In the genomic region with DNA sequence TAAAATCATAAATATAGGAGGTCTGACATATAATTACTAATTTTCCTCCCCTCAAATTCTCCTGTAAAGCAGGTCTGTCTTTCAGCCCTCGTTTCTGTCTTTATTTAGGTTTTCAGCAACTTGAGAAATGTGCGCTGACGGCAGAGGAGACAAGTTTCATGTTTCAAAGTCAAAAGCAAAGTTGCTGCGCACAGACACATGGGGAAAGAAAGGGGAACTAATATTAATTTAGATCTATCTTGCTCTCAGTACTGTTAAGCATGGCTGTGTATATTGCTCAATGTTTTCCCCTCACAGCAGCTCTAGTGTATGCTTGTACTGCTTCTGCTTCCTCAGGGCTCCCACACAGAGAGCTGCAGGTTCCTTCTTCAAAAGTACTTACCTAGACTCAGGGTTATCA, we compare ENCODE assay signal across 9 mouse cellular contexts. TPM values are rescaled to one million over a fixed set of nuclear protein-coding genes. Genes with fewer than 3 reads are reported as not detected.
A peak's percentile ranks its signal among the peaks of the same experiment; 100 is the strongest.
DNase-seq lines count a peak whose midpoint lies in the region; ATAC-seq lines count a peak whose summit lies in the region.
"Had no signal": no experiment of that assay in that cellular context is flagged by ENCODE, and none has a peak within 500 bp of the region (broad histone marks: within the 10 kb centered on the region; RNA-seq: fewer than 3 reads in every experiment).

No protein-coding gene starts in this region.

- H3K9me3 ChIP-seq in midbrain, embryonic 13.5 days: no peaks in the 10 kb centered on the region
- no peaks in the 10 kb centered on the region for H3K9me3 ChIP-seq in midbrain, embryonic 16.5 days (replicated peaks; ENCODE audit: control insufficient read depth, low read length, poor library complexity, severe bottlenecking)

- ATAC-seq in CD4-positive, CD25-positive, alpha-beta regulatory T cell, adult 4 months: no peak
- ATAC-seq in midbrain, embryonic 13.5 days: no peak
- ATAC-seq in midbrain, embryonic 16.5 days: no peak

- DNase-seq in CD4-positive, CD25-positive, alpha-beta regulatory T cell, adult 2 months (ENCODE audit: low read depth, low spot score): peak; percentile 32
- DNase-seq in liver: peak; percentile 24
- DNase-seq in skeletal muscle tissue, adult 2 months (ENCODE audit: low read depth, low spot score): peak; percentile 44
- DNase-seq in cerebellum, adult 9-11 months: no peak
- DNase-seq in cerebellum, postnatal 4 days (ENCODE audit: low spot score in 2 of 2): no peak
- DNase-seq: left cerebral cortex, postnatal 4 days had no signal

- H3K4me3 ChIP-seq in midbrain, embryonic 13.5 days (replicated peaks): no peak overlapping the region
- H3K4me3 ChIP-seq in midbrain, embryonic 16.5 days (ENCODE audit: low read depth, low read length): no peak overlapping the region

- H3K36me3 ChIP-seq in midbrain, embryonic 13.5 days: no peaks in the 10 kb centered on the region
- no peaks in the 10 kb centered on the region for H3K36me3 ChIP-seq in midbrain, embryonic 16.5 days (ENCODE audit: control insufficient read depth, insufficient read depth, low read length)

- no peak overlapping the region for H3K27ac ChIP-seq in midbrain, embryonic 13.5 days
- no peak overlapping the region for H3K27ac ChIP-seq in midbrain, embryonic 16.5 days (ENCODE audit: low read length)

- peak overlapping the region; percentile 16; the same call in 1 of the 2 replicates for H3K4me2 ChIP-seq in midbrain, embryonic 13.5 days (replicated peaks)
- no peak overlapping the region for H3K4me2 ChIP-seq in midbrain, embryonic 16.5 days (ENCODE audit: low read length)

- H3K27me3 ChIP-seq in midbrain, embryonic 13.5 days: 0 out of 2 replicates have a peak, but pooled peaks cover 6% of the 10 kb centered on the region
- H3K27me3 ChIP-seq in midbrain, embryonic 16.5 days (ENCODE audit: control insufficient read depth, insufficient read depth, low read depth, low read length): no peaks in the 10 kb centered on the region

- peaks cover 14% of the 10 kb centered on the region for H3K4me1 ChIP-seq in midbrain, embryonic 13.5 days (replicated peaks)
- H3K4me1 ChIP-seq in midbrain, embryonic 16.5 days (ENCODE audit: control insufficient read depth, insufficient read depth, low read length): peaks cover 6% of the 10 kb centered on the region; the same call in 1 of the 2 replicates

- no peak overlapping the region for H3K9ac ChIP-seq in midbrain, embryonic 13.5 days (replicated peaks)
- H3K9ac ChIP-seq in midbrain, embryonic 16.5 days (ENCODE audit: low read depth, low read length): no peak overlapping the region

- 80% methylated on average over 4 of the region's 4 CpGs for WGBS in midbrain, embryonic 13.5 days
- WGBS in midbrain, embryonic 16.5 days: 77% methylated on average over 4 of the region's 4 CpGs

RNA-seq across cellular contexts. Expression of a gene that starts 1.7 kb away (rescaled TPM):
- 100 to 1,000 TPM; 162 to 224 TPM for polyA plus RNA-seq in CD4-positive, CD25-positive, alpha-beta regulatory T cell, adult 4 months (2017; shearing (Covaris generic))
- polyA plus RNA-seq in midbrain, embryonic 13.5 days (2015; fragmentation: Nextera tagmentation; extraction: Ambion mirVana): 3.1 TPM in 2 replicates
- 2.2 and 3.4 TPM in 2 replicates for polyA plus RNA-seq in midbrain, embryonic 16.5 days (2015; fragmentation: Nextera tagmentation; extraction: Ambion mirVana)

Comparison
In these comparisons a context has a peak if more than half of its experiments do, and no peak if none do; other contexts are left out.
1. DNase-seq: peak in CD4-positive, CD25-positive, alpha-beta regulatory T cell, adult 2 months (single experiment), liver (single experiment) and skeletal muscle tissue, adult 2 months (single experiment); none in cerebellum, adult 9-11 months (single experiment) and cerebellum, postnatal 4 days (0 of 2).
2. RNA of a gene that starts 1.7 kb away (polyA plus RNA-seq): 162 to 224 TPM in CD4-positive, CD25-positive, alpha-beta regulatory T cell, adult 4 months; 3.1 TPM in midbrain, embryonic 13.5 days and 2.2 to 3.4 TPM in midbrain, embryonic 16.5 days; every median in the first group is over 10 times any median in the second.